Mouse (Mus musculus) mouse trophoblast stem cell (cell line): Measurements from ENCODE around the gene 2310057N15Rik.
"Not testable (repeated sequence)": the region's sequence is repeated elsewhere in the genome, so short reads cannot be mapped to it uniquely, and the experiment has no call there.

Experiments
- in situ Hi-C, 2 experiments: fragments of 300-500 bp; cut with MseI, MboI; formaldehyde crosslinking; loops; 2 replicates in 1 of 2; 3 replicates in 1 of 2; pipeline ENCODE4 v1.15.1; 2025

Gene 2310057N15Rik

DNA sequence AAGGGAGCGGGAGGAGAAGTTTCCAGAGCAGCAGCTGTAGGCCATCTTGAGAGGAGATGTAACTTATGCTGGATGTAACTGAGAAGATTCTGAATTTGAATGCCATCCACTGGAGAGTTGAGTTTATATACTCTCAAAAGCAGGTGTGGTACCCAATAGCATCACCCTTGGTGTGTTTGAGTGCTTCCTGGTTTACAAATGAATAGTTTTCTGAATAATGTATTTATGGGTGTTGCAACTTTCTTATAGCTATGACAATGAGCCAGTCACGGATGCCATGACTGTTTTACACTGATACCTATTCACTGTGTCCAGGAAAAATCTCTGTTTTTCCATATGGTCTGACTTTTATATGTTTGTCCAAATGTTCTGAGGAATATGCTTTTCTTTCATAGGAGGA, at the start of gene 2310057N15Rik:
Gene 2310057N15Rik, minus strand, starts transcription at position 101 of the 400 bp plus-strand sequence.
- in situ Hi-C loops, result no loop called here

- in situ Hi-C loops, result no loop called here
Observed at GRCm38 (mm10) chr16:88823736-88824135, 49.7 kb upstream of the 2310057N15Rik start.

DNA sequence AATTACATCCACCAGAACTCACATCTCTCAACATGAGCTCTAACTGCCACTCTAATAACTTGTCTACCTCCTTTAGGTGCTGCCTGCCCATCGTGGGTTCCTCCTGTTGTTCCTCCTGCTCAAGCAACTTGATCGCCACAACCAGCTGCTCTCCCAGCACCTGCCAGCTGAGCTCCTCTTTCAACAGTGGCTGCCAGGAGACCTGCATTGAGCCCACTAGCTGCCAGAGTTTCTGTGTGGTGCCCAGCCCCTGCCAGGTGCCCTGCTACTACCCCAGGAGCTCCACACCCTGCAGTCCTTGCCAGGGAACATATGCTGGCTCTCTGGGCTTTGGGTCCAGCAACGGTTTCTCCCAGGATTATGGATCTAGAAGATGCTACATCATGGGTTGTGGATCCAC, 46.1 kb upstream of the 2310057N15Rik start, which contains the start of gene Krtap15:
Gene Krtap15, plus strand, starts transcription at position 150 of the 400 bp plus-strand sequence.
- in situ Hi-C loops, result no loop called here

DNA sequence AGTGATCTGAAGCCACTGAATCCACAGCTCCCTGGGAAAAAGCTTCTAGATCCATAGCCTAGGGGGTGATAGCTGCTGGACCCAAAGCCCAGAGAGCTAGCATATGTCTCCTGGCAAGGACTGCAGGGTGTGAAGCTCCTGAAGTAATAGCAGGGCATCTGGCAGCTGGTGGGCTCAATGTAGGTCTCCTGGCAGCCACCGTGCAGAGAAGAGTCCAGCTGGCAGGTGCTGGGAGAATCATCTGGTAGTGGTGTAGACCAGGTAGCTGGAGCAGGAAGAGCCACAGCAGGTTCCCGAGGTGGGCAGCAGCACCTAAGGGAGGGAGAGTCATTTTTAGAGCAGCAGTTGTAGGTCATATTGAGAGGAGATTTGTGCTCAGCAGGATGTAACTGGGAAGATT, 37.8 kb upstream of the 2310057N15Rik start, which contains the start of gene Gm20741:
Gene Gm20741, minus strand, starts transcription at position 394 of the 400 bp plus-strand sequence.
- in situ Hi-C loops, result no loop called here

DNA sequence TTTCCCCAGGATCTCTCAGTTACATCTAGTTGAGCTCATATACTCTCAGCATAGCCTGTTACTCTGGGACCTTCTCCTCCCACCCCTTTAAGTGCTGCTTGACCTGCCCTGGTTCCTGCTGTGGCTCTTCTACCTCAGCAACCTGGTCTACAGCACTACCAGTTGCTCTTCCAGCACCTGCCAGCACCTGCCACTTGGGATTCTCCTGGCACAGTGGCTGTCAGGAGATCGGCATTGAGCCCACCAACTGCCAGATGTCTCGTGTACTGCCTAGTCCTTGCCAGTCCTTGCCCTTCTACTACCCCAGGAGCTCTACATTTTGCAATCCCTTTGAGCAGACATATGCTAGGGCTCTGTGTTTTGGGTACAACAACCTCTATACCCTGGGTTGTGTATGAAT, 12.8 kb upstream of the 2310057N15Rik start:
- in situ Hi-C loops, result no loop called here

- in situ Hi-C loops, result no loop called here
Observed at GRCm38 (mm10) chr16:88777596-88777995, 3.6 kb upstream of the 2310057N15Rik start, which contains the start of gene Gm5965. TSS of gene Gm5965 (plus strand) at chr16:88777896.

DNA sequence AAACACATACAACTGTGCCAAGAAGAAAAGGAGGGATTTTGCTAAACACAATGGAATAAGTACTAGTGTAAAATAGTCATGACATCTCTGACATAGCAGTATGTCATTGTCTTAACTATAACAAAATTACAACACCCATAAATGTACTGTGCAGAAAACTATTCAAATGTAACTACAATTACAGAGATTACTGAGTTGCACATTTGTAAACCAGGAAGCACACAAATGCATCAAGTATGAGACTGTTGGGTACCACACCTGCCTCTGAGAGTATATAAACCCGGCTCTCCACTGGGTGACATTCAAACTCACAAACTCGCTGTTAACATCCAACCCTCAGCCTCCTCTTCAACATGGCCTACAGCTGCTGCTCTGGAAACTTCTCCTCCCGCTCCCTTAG, 15.5 kb downstream of the 2310057N15Rik start, which contains the start of gene 2310034C09Rik:
Gene 2310034C09Rik, plus strand, starts transcription at position 301 of the 400 bp plus-strand sequence.
- in situ Hi-C loops, result not testable (repeated sequence)

DNA sequence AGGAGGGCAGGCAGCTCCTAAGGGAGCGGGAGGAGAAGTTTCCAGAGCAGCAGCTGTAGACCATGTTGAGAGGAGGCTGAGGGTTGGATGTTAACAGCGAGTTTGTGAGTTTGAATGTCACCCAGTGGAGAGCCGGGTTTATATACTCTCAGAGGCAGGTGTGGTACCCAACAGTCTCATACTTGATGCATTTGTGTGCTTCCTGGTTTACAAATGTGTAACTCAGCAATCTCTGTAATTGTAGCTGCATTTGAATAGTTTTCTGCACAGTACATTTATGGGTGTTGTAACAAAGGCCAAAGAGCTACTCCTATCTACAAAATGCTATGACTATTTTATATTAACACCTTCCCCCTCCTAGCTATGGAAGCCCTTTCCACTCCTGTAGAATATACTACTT, 22.5 kb downstream of the 2310057N15Rik start, which contains the start of gene Krtap13:
Gene Krtap13, minus strand, starts transcription at position 101 of the 400 bp plus-strand sequence.
- in situ Hi-C loops, result not testable (repeated sequence)

- in situ Hi-C loops, result no loop called here
Observed at GRCm38 (mm10) chr16:88747943-88748342, 26.1 kb downstream of the 2310057N15Rik start.

DNA sequence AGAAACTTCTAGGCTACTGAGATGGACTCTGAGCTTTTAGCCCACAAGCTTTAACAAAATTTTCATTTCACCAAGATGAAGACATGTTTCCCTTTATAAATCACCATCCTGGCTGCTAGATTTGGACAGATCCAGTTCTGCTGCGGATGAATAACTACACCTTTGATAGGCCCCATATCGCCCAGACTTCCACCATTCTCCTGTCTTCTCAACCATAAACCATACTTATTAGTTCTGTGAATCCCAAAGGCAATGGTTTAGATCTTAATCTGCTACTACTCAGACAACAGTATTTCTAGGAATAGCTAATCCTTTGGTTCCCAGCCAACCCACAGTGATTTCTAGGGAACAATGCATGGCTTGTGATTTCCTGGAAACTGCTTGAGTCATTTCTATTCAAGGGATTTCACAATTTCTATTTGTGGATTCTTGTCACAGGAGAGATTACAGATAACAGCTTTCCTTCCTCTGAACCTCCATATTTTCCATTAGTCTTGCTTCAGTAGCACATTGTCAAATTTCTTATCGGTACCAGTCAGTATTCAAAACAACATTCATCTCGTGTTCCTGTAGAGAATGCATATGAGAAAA, 29.2 kb downstream of the 2310057N15Rik start:
- in situ Hi-C loops, result no loop called here

- in situ Hi-C loops, result no loop called here
Observed at GRCm38 (mm10) chr16:88735391-88735790, 38.6 kb downstream of the 2310057N15Rik start.

DNA sequence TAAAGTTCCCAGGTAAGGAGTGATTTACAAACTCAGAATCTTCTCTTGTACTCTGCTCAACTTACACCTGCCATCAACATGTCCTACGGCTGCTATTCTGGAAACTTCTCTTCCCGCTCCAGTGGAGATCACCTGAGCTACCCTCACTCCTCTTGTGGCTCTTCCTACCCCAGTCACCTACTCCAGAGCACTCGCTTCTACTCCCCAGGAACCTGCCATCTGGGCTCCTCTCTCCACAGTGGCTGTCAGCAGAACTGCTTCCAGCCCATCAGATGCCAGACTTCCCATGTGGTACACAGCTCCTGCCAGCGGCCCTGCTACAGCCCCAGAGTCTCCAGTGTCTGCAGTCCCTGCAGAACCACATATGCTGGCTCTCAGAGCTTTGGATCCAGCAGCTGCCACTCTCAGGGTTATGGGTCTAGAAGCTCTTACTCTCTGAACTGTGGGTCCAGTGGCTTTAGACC, 45.2 kb downstream of the 2310057N15Rik start, which contains the start of gene Krtap13-1:
Gene Krtap13-1, plus strand, starts transcription at position 51 of the 464 bp plus-strand sequence.
- in situ Hi-C loops, result no loop called here
